Mouse (Mus musculus) ES-Bruce4 (cell line): ENCODE measurements at regions not wholly inside any gene's neighbourhood (a gene's known extent, or its start where the extent isn't known, plus 50 kb on each side); places are given as distances from the start of the nearest gene placed in this dataset.

Experiments
- CTCF ChIP-seq: IDR thresholded peaks from one replicate; pipeline ENCODE4 v1.8.1; 2011; ENCODE audit warnings: low read depth, low read length
- EP300 ChIP-seq: IDR thresholded peaks from 2 replicates; pipeline ENCODE4 v1.6.1; 2011; ENCODE audit warnings: low read depth, low read length; ENCODE audit not compliant: insufficient read depth
- POLR2A ChIP-seq: IDR thresholded peaks from one replicate; pipeline ENCODE4 v1.8.1; 2011; ENCODE audit warnings: low read length; ENCODE audit not compliant: insufficient read depth

DNA sequence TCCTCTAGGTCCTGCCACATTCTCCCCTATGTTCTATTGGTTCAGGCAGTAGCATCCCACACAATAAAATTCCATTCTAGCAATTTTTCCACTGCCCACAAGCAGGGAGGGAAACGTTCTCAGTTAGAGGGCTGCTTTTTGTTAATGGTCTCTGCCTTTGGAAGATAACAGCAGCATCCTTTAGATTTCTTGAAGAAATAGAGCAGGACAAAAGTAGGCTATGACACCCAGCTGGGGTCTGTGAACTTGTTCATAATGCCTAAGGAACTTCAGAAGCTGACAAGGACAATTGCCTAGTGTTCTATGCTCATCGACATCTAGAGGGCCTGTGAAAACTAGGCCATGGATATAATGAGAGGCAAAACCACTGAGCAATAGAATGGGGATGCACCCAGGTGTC lies 174.2 kb upstream of the Ercc4 start:
- TF ChIP-seq CTCF = no peak
- no peak for TF ChIP-seq POLR2A
- TF ChIP-seq EP300 = no peak
